ENCODE assay signal across 8 mouse cellular contexts in the genomic region with DNA sequence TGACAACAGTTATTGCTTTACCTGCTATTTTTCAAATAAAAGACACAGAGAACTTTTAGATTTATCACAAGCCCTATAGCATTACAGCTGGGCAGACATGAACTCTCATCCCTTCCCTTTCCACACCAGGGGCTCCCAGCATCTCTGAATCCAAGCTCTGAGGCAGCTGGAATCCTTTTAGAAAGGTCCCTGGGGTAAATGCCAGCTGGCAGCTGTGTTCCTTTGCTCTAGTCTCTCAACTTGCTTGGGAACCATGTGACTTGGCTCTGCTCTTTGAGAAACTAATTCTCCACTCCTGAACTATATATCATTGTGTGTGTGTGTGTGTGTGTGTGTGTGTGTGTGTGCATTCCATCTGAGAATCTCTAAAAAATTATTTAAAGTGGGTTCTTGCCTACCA. TPM values are rescaled to one million over a fixed set of nuclear protein-coding genes. Genes with fewer than 3 reads are reported as not detected.
DNase-seq lines count a peak whose midpoint lies in the region; ATAC-seq and TF ChIP-seq lines count a peak whose summit lies in the region.

No protein-coding gene starts in this region.

- no peak overlapping the region for H3K4me3 ChIP-seq in stomach, embryonic 14.5 days (ENCODE audit: low read depth, low read length)
- no peak overlapping the region for H3K4me3 ChIP-seq in stomach, postnatal 0 days (ENCODE audit: low read depth, low read length)
- no peak overlapping the region for H3K4me3 ChIP-seq in kidney, postnatal 0 days (replicated peaks; ENCODE audit: low read depth, low read length)

- no peak for TF ChIP-seq CTCF in stomach, postnatal 0 days (IDR thresholded peaks at IDR 0.05; ENCODE audit: low read depth)
- no peak for TF ChIP-seq CTCF in kidney, postnatal 0 days (IDR thresholded peaks at IDR 0.05; ENCODE audit: low read depth)

- H3K9me3 ChIP-seq in stomach, embryonic 14.5 days (ENCODE audit: control insufficient read depth, low read depth, low read length): no peaks in the 10 kb centered on the region
- no peaks in the 10 kb centered on the region for H3K9me3 ChIP-seq in stomach, postnatal 0 days (ENCODE audit: control insufficient read depth, low read length)
- no peaks in the 10 kb centered on the region for H3K9me3 ChIP-seq in kidney, postnatal 0 days (replicated peaks; ENCODE audit: low read length)

- no peak overlapping the region for H3K9ac ChIP-seq in stomach, embryonic 14.5 days (replicated peaks; ENCODE audit: low read depth, low read length)
- no peak overlapping the region for H3K9ac ChIP-seq in stomach, postnatal 0 days (ENCODE audit: low read length)
- H3K9ac ChIP-seq in kidney, postnatal 0 days (ENCODE audit: low read depth, low read length): no peak overlapping the region

- no peak for TF ChIP-seq EP300 in stomach, postnatal 0 days (optimal IDR thresholded peaks at IDR 0.05)

- no peak overlapping the region for H3K4me2 ChIP-seq in stomach, embryonic 14.5 days (replicated peaks; ENCODE audit: low read depth, low read length)
- no peak overlapping the region for H3K4me2 ChIP-seq in stomach, postnatal 0 days (replicated peaks; ENCODE audit: low read depth)
- no peak overlapping the region for H3K4me2 ChIP-seq in kidney, postnatal 0 days (ENCODE audit: low read length)

- peak; percentile 27 for DNase-seq in gastrocnemius, postnatal 10 days
- DNase-seq in gastrocnemius, adult 18-20 months (ENCODE audit: low spot score): no peak
- DNase-seq in stomach, postnatal 0 days (ENCODE audit: low spot score): no peak
- peak; percentile 72 for DNase-seq in kidney, postnatal 0 days (ENCODE audit: low spot score)
- DNase-seq in thymus, postnatal 36 days: no peak
- no peak for DNase-seq in adrenal gland, adult 8-10 months

- H3K4me1 ChIP-seq in stomach, embryonic 14.5 days (ENCODE audit: control insufficient read depth, insufficient read depth, low read length): no peaks in the 10 kb centered on the region
- H3K4me1 ChIP-seq in stomach, postnatal 0 days (replicated peaks; ENCODE audit: control insufficient read depth, insufficient read depth): no peaks in the 10 kb centered on the region
- H3K4me1 ChIP-seq in kidney, postnatal 0 days (replicated peaks; ENCODE audit: insufficient read depth, low read length): no peaks in the 10 kb centered on the region

- peak; percentile 37; the same call in 1 of the 2 replicates for ATAC-seq in stomach, embryonic 14.5 days (ENCODE audit: insufficient number of reproducible peaks, insufficient read depth, low FRiP score, low read depth)
- ATAC-seq in stomach, postnatal 0 days (ENCODE audit: low FRiP score, low TSS enrichment): no peak
- ATAC-seq in kidney, postnatal 0 days (replicated peaks; ENCODE audit: low FRiP score, low read depth): no peak
- no peak for ATAC-seq in monocyte, adult 5-6 weeks (replicated peaks; ENCODE audit: insufficient number of reproducible peaks, low FRiP score, low TSS enrichment, poor library complexity, severe bottlenecking)

- H3K36me3 ChIP-seq in stomach, embryonic 14.5 days (ENCODE audit: control insufficient read depth, insufficient read depth, low read length): no peaks in the 10 kb centered on the region
- H3K36me3 ChIP-seq in stomach, postnatal 0 days (ENCODE audit: control insufficient read depth, insufficient read depth, low read length): no peaks in the 10 kb centered on the region
- no peaks in the 10 kb centered on the region for H3K36me3 ChIP-seq in kidney, postnatal 0 days (ENCODE audit: insufficient read depth, low read length)

- no peaks in the 10 kb centered on the region for H3K27me3 ChIP-seq in stomach, embryonic 14.5 days (ENCODE audit: control insufficient read depth, insufficient read depth, low read length)
- no peaks in the 10 kb centered on the region for H3K27me3 ChIP-seq in stomach, postnatal 0 days (ENCODE audit: control insufficient read depth, insufficient read depth, low read length)
- H3K27me3 ChIP-seq in kidney, postnatal 0 days (ENCODE audit: insufficient read depth, low read length): no peaks in the 10 kb centered on the region

- no peak overlapping the region for H3K27ac ChIP-seq in stomach, embryonic 14.5 days (ENCODE audit: low read length)
- H3K27ac ChIP-seq in stomach, postnatal 0 days (replicated peaks): no peak overlapping the region
- no peak overlapping the region for H3K27ac ChIP-seq in kidney, postnatal 0 days

RNA-seq across cellular contexts. Expression of a gene that starts 50.0 kb away (rescaled TPM):
- 1 to 10 TPM; 8.0 to 9.0 TPM for total RNA-seq in gastrocnemius, postnatal 10 days (2021)
- 10 to 100 TPM; 10.0 to 11.6 TPM for total RNA-seq in gastrocnemius, adult 18-20 months (2021)
- 20.2 and 21.2 TPM in 2 replicates for polyA plus RNA-seq in stomach, embryonic 14.5 days (2014; fragmentation: Nextera tagmentation; extraction: Ambion mirVana)
- polyA plus RNA-seq in stomach, postnatal 0 days (2015; fragmentation: Nextera tagmentation; extraction: Ambion mirVana): 7.4 and 7.8 TPM in 2 replicates
- polyA plus RNA-seq in kidney, postnatal 0 days (2015; fragmentation: Nextera tagmentation; extraction: Ambion mirVana): 12.8 and 14.2 TPM in 2 replicates
- total RNA-seq in adrenal gland, adult 8-10 months (2022): 10 to 100 TPM; 16.4 to 19.7 (median 19.3) TPM
- total RNA-seq in monocyte, adult 5-6 weeks (2017): 33.0 to 35.8 TPM (median 33.5 TPM) in 3 replicates

RNA-seq across cellular contexts. Expression of a gene that starts 57.0 kb away (rescaled TPM):
- 10 to 100 TPM; 12.4 to 16.1 TPM for total RNA-seq in gastrocnemius, postnatal 10 days (2021)
- 10 to 100 TPM; 11.6 to 13.7 TPM for total RNA-seq in gastrocnemius, adult 18-20 months (2021)
- polyA plus RNA-seq in stomach, embryonic 14.5 days (2014; fragmentation: Nextera tagmentation; extraction: Ambion mirVana): 8.9 and 10.2 TPM in 2 replicates
- polyA plus RNA-seq in stomach, postnatal 0 days (2015; fragmentation: Nextera tagmentation; extraction: Ambion mirVana): 2.8 and 3.0 TPM in 2 replicates
- 5.0 and 5.9 TPM in 2 replicates for polyA plus RNA-seq in kidney, postnatal 0 days (2015; fragmentation: Nextera tagmentation; extraction: Ambion mirVana)
- 10 to 100 TPM; 14.8 to 20.4 (median 16.8) TPM for total RNA-seq in adrenal gland, adult 8-10 months (2022)
- total RNA-seq in monocyte, adult 5-6 weeks (2017): 12.2 to 24.2 TPM (median 15.9 TPM) in 3 replicates

Comparison
In these comparisons a context has a peak if more than half of its experiments do, and no peak if none do; other contexts are left out.
1. DNase-seq: peak in gastrocnemius, postnatal 10 days (single experiment) and kidney, postnatal 0 days (single experiment); none in gastrocnemius, adult 18-20 months (single experiment), stomach, postnatal 0 days (single experiment), thymus, postnatal 36 days (0 of 2) and adrenal gland, adult 8-10 months (single experiment).